Mouse (Mus musculus) mature B cell (primary cell): ENCODE results near the gene Fgf3.

Experiments used
- in situ Hi-C: fragments of 300-500 bp; cut with MboI; formaldehyde crosslinking; loops from 2 replicates; pipeline ENCODE4 v1.14.3; 2019

Fgf3 gene

GRCm38 (mm10) chr7:144837891-144838488, at the start of gene Fgf3:
TSS of gene Fgf3 (plus strand) at chr7:144838083.
- in situ Hi-C loops, result no loop called here

GRCm38 (mm10) chr7:144788631-144789030, 49.3 kb upstream of the Fgf3 start:
- in situ Hi-C loops, result no loop called here

- in situ Hi-C loops, result no loop called here
Observed at GRCm38 (mm10) chr7:144789601-144790556, 48.0 kb upstream of the Fgf3 start.

- in situ Hi-C loops, result no loop called here
Observed at GRCm38 (mm10) chr7:144791426-144791825, 46.5 kb upstream of the Fgf3 start.

GRCm38 (mm10) chr7:144793296-144793695, 44.6 kb upstream of the Fgf3 start:
- in situ Hi-C loops, result no loop called here

GRCm38 (mm10) chr7:144795976-144796474, 41.9 kb upstream of the Fgf3 start:
- in situ Hi-C loops, result no loop called here

GRCm38 (mm10) chr7:144796986-144797735, 40.7 kb upstream of the Fgf3 start:
- in situ Hi-C loops, result no loop called here

- in situ Hi-C loops, result no loop called here
Observed at GRCm38 (mm10) chr7:144798471-144798870, 39.4 kb upstream of the Fgf3 start.

GRCm38 (mm10) chr7:144807036-144807435, 30.8 kb upstream of the Fgf3 start:
- in situ Hi-C loops, result no loop called here

- in situ Hi-C loops, result no loop called here
Observed at GRCm38 (mm10) chr7:144807976-144808577, 29.8 kb upstream of the Fgf3 start.

- in situ Hi-C loops, result no loop called here
Observed at GRCm38 (mm10) chr7:144811521-144811920, 26.4 kb upstream of the Fgf3 start.

GRCm38 (mm10) chr7:144821901-144822300, 16.0 kb upstream of the Fgf3 start:
- in situ Hi-C loops, result no loop called here

- in situ Hi-C loops, result no loop called here
Observed at GRCm38 (mm10) chr7:144823988-144824387, 13.9 kb upstream of the Fgf3 start.

GRCm38 (mm10) chr7:144828369-144828768, 9.5 kb upstream of the Fgf3 start:
- in situ Hi-C loops, result no loop called here

- in situ Hi-C loops, result no loop called here
Observed at GRCm38 (mm10) chr7:144838522-144839503, 930 bp downstream of the Fgf3 start.

- in situ Hi-C loops, result no loop called here
Observed at GRCm38 (mm10) chr7:144846158-144846557, 8.3 kb downstream of the Fgf3 start.

GRCm38 (mm10) chr7:144847067-144847466, 9.2 kb downstream of the Fgf3 start, which contains the start of gene Fgf4:
TSS of gene Fgf4 (plus strand) at chr7:144847367.
- in situ Hi-C loops, result no loop called here

GRCm38 (mm10) chr7:144851321-144851720, 13.4 kb downstream of the Fgf3 start:
- in situ Hi-C loops, result no loop called here

GRCm38 (mm10) chr7:144854966-144855365, 17.1 kb downstream of the Fgf3 start:
- in situ Hi-C loops, result no loop called here

GRCm38 (mm10) chr7:144857158-144857557, 19.3 kb downstream of the Fgf3 start:
- in situ Hi-C loops, result no loop called here
